Mouse (Mus musculus) bone marrow macrophage, adult 2 months (primary cell): Measurements from ENCODE around the gene Gm11444.

Experiments
- CTCF ChIP-seq: IDR thresholded peaks from 2 replicates; pipeline ENCODE4 v1.5.1; 2012; ENCODE audit warnings: low read depth, mild to moderate bottlenecking, low read length, moderate library complexity
- POLR2A ChIP-seq: IDR thresholded peaks from 2 replicates; pipeline ENCODE4 v1.6.1; 2012; ENCODE audit warnings: mild to moderate bottlenecking, low read depth, low read length, borderline replicate concordance

DNA sequence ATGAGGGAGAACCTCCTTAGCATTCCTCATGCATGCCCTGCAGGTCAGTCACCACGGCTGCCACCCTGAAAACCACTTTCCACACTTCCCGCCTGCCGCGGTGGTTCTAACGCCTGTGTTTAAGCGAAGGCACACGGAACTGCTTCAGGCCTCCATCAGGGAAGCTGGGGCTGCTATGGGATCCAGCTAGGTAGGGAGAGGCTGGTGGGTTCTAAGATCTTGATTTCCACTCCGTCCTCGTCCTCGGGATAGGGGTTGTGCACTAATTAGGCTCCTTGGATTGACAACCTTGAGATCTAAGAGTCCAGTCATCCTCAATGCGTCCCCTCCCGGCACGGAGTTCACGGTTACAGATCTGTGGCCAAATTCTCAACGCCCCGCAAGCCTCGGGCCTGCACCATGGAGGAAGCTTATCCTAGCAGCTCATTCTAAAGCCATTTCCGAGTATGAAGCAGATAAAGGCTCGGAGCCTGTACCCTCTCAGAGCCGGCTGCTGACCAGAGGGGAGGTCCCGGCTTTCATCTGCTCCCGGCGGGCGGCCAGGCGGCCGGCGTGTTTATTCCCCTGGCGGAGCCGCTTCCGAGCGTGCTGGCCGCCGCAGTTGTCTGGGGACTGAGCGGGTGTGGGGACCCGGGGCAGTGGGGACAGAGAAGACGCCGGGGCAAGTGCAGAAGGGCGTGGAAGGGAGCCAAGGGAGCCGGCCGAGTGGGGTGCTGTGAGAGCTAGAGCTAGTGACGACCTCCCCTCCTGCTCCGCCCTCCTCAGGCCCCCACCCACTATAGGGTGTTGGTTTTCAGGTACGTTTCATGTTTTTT is 44.8 kb upstream of the Gm11444 start:
- TF ChIP-seq CTCF = no peak
- no peak for TF ChIP-seq POLR2A
